Mouse (Mus musculus): Measurements from ENCODE around the gene Gm11756. TPM values are rescaled to one million over a fixed set of nuclear protein-coding genes. Genes with fewer than 3 reads are reported as not detected.
"Not testable (repeated sequence)": the region's sequence is repeated elsewhere in the genome, so short reads cannot be mapped to it uniquely, and the experiment has no call there.

Gene Gm11756
- not detected in 2 replicates for total RNA-seq (2017)

GRCm38 (mm10) chr4:73920660-73921059 is at the start of gene Gm11756:
Gene Gm11756 (minus strand): TSS chr4:73920760.
- not testable (repeated sequence) for ATAC-seq (ENCODE audit: extremely low read depth, insufficient number of reproducible peaks, low FRiP score, poor library complexity, severe bottlenecking)

- no peak for ATAC-seq (ENCODE audit: extremely low read depth, insufficient number of reproducible peaks, low FRiP score, poor library complexity, severe bottlenecking)
Measured at GRCm38 (mm10) chr4:73950375-73950896, 29.9 kb upstream of the Gm11756 start, which contains the start of gene 2310002L09Rik. Gene 2310002L09Rik (minus strand): TSS chr4:73950846.

DNA sequence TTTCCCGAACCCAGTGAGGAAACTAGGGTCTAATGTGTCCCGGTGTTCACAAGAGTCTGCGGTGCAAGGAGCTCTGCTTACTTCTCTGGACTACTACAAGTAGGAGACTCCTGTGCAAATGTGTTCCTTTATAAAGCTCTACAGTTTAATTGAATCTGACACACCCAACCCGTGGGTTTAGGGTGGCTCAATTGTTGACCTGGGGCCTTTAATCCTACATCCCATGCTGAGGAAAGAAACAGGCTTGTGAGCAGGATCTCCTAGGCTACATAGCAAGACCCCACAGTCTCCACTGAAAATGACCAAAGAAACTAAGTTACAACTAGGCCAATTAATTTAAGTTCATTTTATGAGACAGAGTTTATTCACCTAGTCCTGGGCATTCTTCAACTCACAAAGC is 14.7 kb downstream of the Gm11756 start, which contains the start of gene Gm13871:
Gene Gm13871, minus strand, starts transcription at position 101 of the 400 bp plus-strand sequence.
- not testable (repeated sequence) for ATAC-seq (ENCODE audit: extremely low read depth, insufficient number of reproducible peaks, low FRiP score, poor library complexity, severe bottlenecking)

- ATAC-seq (ENCODE audit: extremely low read depth, insufficient number of reproducible peaks, low FRiP score, poor library complexity, severe bottlenecking), result not testable (repeated sequence)
Measured at GRCm38 (mm10) chr4:73891012-73891411, 29.5 kb downstream of the Gm11756 start, which contains the start of gene Gm11757. Gene Gm11757 (minus strand): TSS chr4:73891112.

GRCm38 (mm10) chr4:73876166-73876565 is 44.4 kb downstream of the Gm11756 start, which contains the start of gene Gm11758:
Gene Gm11758 (minus strand): TSS chr4:73876266.
- not testable (repeated sequence) for ATAC-seq (ENCODE audit: extremely low read depth, insufficient number of reproducible peaks, low FRiP score, poor library complexity, severe bottlenecking)

Other genes starting within 250 kb of the Gm11756 start
- gene Gm428, start 237.2 kb downstream of the Gm11756 start, total RNA-seq (2017), result not detected in 2 replicates
- not detected in 2 replicates for gene Rasef, start 129.8 kb downstream of the Gm11756 start, total RNA-seq (2017)
- not detected in 2 replicates for gene Gm11758, start 44.5 kb downstream of the Gm11756 start, total RNA-seq (2017)
- gene Gm11757, start 29.6 kb downstream of the Gm11756 start, total RNA-seq (2017), result not detected in 2 replicates
- gene Gm13871, start 14.8 kb downstream of the Gm11756 start, total RNA-seq (2017), result not detected in 2 replicates
- gene 2310002L09Rik, start 30.1 kb upstream of the Gm11756 start, total RNA-seq (2017), result not detected in 2 replicates
- 0.12 TPM in 1 of 2 replicates, not detected in the other for gene Frmd3, start 92.7 kb upstream of the Gm11756 start, total RNA-seq (2017)

All from neutrophil, adult 5-6 weeks (primary cell).